Mouse (Mus musculus) CH12.LX (cell line): ENCODE measurements around the gene Trim17.

Source experiments
- CTCF ChIP-seq, 2 experiments: IDR thresholded peaks in 1 of 2; conservative IDR thresholded peaks in 1 of 2; 2 replicates each; pipeline ENCODE4 v1.5.1; 2011 to 2012; ENCODE audit warnings: low read depth in 2 of 2, low read length in 2 of 2, improper control_type of control experiment in 1 of 2, inconsistent platforms in 1 of 2, mild to moderate bottlenecking in 1 of 2, moderate library complexity in 1 of 2
- EP300 ChIP-seq: IDR thresholded peaks from 2 replicates; pipeline ENCODE4 v1.6.1; 2011; ENCODE audit warnings: low read length, improper control_type of control experiment
- HCFC1 ChIP-seq: IDR thresholded peaks from 2 replicates; pipeline ENCODE4 v1.6.1; 2012; ENCODE audit warnings: low read depth, mild to moderate bottlenecking, inconsistent platforms, low read length, improper control_type of control experiment
- MAFK ChIP-seq: IDR thresholded peaks from 2 replicates; pipeline ENCODE4 v1.6.1; 2011; ENCODE audit warnings: low read length, improper control_type of control experiment; ENCODE audit not compliant: insufficient replicate concordance
- MAZ ChIP-seq: IDR thresholded peaks from 2 replicates; pipeline ENCODE4 v1.6.1; 2012; ENCODE audit warnings: low read depth, mild to moderate bottlenecking, inconsistent platforms, low read length, improper control_type of control experiment, moderate library complexity
- POLR2A ChIP-seq: IDR thresholded peaks from 2 replicates; pipeline ENCODE4 v1.6.1; 2011; ENCODE audit warnings: low read depth, mild to moderate bottlenecking, improper control_type of control experiment, low read length
- USF2 ChIP-seq: conservative IDR thresholded peaks from 2 replicates; pipeline ENCODE4 v1.6.1; 2011; ENCODE audit warnings: low read depth, low read length, improper control_type of control experiment
- ZNF384 ChIP-seq: IDR thresholded peaks from 2 replicates; pipeline ENCODE4 v1.6.1; 2012; ENCODE audit warnings: low read depth, low read length, improper control_type of control experiment, inconsistent platforms

DNA sequence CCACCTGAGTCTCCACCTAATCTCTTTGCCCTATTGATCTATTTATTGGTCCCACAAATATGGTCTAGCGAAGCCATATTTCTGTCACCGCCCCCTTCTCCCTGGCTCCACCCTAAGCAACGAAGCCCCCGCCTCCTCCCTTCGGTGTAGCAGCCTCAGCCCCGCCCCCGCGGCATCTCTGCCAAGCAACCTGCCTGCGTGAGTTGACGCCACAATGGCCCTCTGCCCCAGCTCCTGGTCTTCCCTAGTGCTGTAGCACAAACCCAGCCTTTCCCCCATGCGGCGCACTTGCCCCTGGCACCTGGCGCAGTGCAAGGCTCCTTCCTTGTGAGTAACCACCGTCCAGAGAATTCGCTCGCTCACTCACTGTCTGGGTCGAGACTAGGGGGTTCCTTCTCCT, 9.1 kb downstream of the Trim17 start:
- TF ChIP-seq CTCF (conservative IDR thresholded peaks at IDR 0.05 in 1 of 2, IDR thresholded peaks at IDR 0.05 in 1 of 2; ENCODE audit: low read depth in 2 of 2, low read length in 2 of 2) (no peak), EP300 (no peak), USF2 (no peak), POLR2A (no peak), MAFK (no peak), MAZ (no peak), HCFC1 (no peak), ZNF384 (no peak)
